Mouse (Mus musculus) lung, postnatal 0 days (tissue): Measurements from ENCODE around the gene Sh3glb1. TPM values are rescaled to one million over a fixed set of nuclear protein-coding genes. Genes with fewer than 3 reads are reported as not detected.

Source experiments
- ATAC-seq: fragments of 200-750 bp; cut with Nextera tagmentation; 2 replicates; pipeline ENCODE4 v1.8.0; 2017; ENCODE audit warnings: moderate library complexity
- DNase-seq: peaks from one replicate; pipeline ENCODE4 v3.0.0-alpha.2; 2016; ENCODE audit warnings: low spot score
- H3K27ac ChIP-seq: fragments of 300-500 bp; sonication (generic); 2 replicates; pipeline ENCODE4 v1.5.1; 2014; ENCODE audit warnings: antibody characterized with exemption, mild to moderate bottlenecking, low read length, mixed read lengths
- H3K27me3 ChIP-seq: fragments of 300-500 bp; sonication (generic); replicated peaks from 2 replicates; pipeline ENCODE4 v1.6.1; 2014; ENCODE audit warnings: low read length, mixed read lengths; ENCODE audit not compliant: insufficient read depth
- H3K36me3 ChIP-seq: fragments of 300-500 bp; sonication (generic); 2 replicates; pipeline ENCODE4 v1.6.1; 2014; ENCODE audit warnings: low read length, mixed read lengths; ENCODE audit not compliant: insufficient read depth
- H3K4me1 ChIP-seq: fragments of 300-500 bp; sonication (generic); 2 replicates; pipeline ENCODE4 v1.6.1; 2014; ENCODE audit warnings: antibody characterized with exemption, low read depth, low read length, mixed read lengths; ENCODE audit not compliant: insufficient read depth
- H3K4me2 ChIP-seq: fragments of 300-500 bp; sonication (generic); replicated peaks from 2 replicates; pipeline ENCODE4 v1.6.1; 2014; ENCODE audit warnings: low read depth, mild to moderate bottlenecking, low read length, moderate library complexity, mixed read lengths
- H3K4me3 ChIP-seq: fragments of 300-500 bp; sonication (generic); 2 replicates; pipeline ENCODE4 v1.5.1; 2014; ENCODE audit warnings: low read depth, low read length
- H3K9ac ChIP-seq: fragments of 300-500 bp; sonication (generic); replicated peaks from 2 replicates; pipeline ENCODE4 v1.6.1; 2014; ENCODE audit warnings: low read depth, mild to moderate bottlenecking
- H3K9me3 ChIP-seq: fragments of 300-500 bp; sonication (generic); 2 replicates; pipeline ENCODE4 v1.6.1; 2016; ENCODE audit warnings: low read length, mixed read lengths
- CTCF ChIP-seq: IDR thresholded peaks from 2 replicates; pipeline ENCODE4 v1.5.1; 2016; ENCODE audit warnings: antibody characterized with exemption, mild to moderate bottlenecking
- EP300 ChIP-seq: IDR thresholded peaks from 2 replicates; pipeline ENCODE4 v1.6.1; 2016; ENCODE audit warnings: antibody characterized with exemption, mild to moderate bottlenecking, control low read depth
- whole genome bisulfite sequencing: fragments of 180-500 bp; shearing (Covaris S2); extraction: QIAGEN DNeasy Blood & Tissue Kit; methylation state at CpG from one replicate; pipeline ENCODE4 v1.1.7; 2014; 5-methylcytosine and 5-hydroxymethylcytosine counted together
- polyA plus RNA-seq: library from polyadenylated mRNA; unstranded; fragments of >200 nt; fragmentation: Nextera tagmentation; extraction: Ambion mirVana; gene quantifications from 2 replicates; pipeline ENCODE4 v1.2.1, GENCODE M21; 2015

Gene Sh3glb1
- polyA plus RNA-seq, 1 experiment from 2014 or later: 173 TPM

DNA sequence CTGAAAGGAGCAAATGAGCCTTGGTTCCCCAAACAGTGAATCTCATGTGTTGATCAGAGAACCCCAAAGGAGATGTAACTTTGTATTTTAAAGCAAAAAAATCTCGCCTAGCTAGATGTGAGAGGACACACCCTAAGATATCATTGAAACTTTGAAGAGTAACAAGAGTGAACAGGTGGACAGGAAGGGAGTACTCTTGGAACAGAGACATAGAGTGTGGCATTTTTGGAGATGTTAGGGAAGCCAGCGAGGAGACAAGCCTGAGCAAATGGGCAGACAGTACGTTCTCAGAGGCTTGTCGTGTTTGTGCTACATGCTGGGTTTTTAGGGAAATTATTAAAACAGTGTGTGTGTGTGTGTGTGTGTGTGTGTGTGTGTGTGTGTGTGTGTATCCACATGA lies 82.0 kb downstream of the Sh3glb1 start:
- DNase-seq (no peak), ATAC-seq (no peak)
- Histone ChIP-seq H3K27ac (no peak overlapping the region), H3K9ac (no peak overlapping the region), H3K27me3 (no peaks in the 10 kb centered on the region), H3K9me3 (no peaks in the 10 kb centered on the region), H3K4me3 (no peak overlapping the region), H3K36me3 (no peaks in the 10 kb centered on the region), H3K4me2 (no peak overlapping the region), H3K4me1 (no peaks in the 10 kb centered on the region; the same call in 1 of the 2 replicates)
- 83% methylated on average over 4 of the region's 4 CpGs for whole genome bisulfite sequencing
- TF ChIP-seq EP300 (no peak), CTCF (no peak)

DNA sequence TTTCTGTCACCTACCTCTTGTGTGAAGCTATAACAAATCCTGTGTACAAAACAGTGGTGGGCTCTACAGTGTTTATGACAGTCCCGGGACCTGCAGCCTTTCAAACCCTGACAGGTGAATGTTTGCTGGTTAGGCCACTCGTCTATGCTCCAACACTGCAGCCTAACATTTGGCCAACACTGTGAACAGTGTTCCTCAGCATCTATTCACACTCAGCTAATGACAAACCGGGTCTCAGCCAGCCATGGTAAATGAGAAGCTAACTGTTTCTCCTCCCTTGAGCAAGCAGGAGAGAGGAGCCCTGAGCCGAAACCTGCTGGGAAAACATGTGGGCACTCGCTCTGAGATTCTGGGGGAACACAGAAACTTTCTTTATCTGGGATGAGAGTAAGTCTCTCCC lies 84.9 kb downstream of the Sh3glb1 start:
- H3K9me3 ChIP-seq: no peaks in the 10 kb centered on the region
- H3K36me3 ChIP-seq: no peaks in the 10 kb centered on the region
- no peaks in the 10 kb centered on the region for H3K27me3 ChIP-seq
- H3K4me1 ChIP-seq: no peaks in the 10 kb centered on the region
- H3K4me3 ChIP-seq: no peak overlapping the region
- H3K27ac ChIP-seq: no peak overlapping the region
- H3K9ac ChIP-seq: no peak overlapping the region
- H3K4me2 ChIP-seq: no peak overlapping the region
- WGBS: 87% methylated on average over 5 of the region's 5 CpGs
- TF ChIP-seq EP300 (no peak), CTCF (no peak)
- DNase-seq (no peak), ATAC-seq (no peak)

Other genes starting within 250 kb of the Sh3glb1 start
- 25.1 and 29.3 TPM in 2 replicates for gene Hs2st1, start 150.2 kb downstream of the Sh3glb1 start, polyA plus RNA-seq
- gene Selenof, start 150.0 kb downstream of the Sh3glb1 start, polyA plus RNA-seq: 837 and 926 TPM in 2 replicates
- gene Clca3a1, start 40.6 kb upstream of the Sh3glb1 start, polyA plus RNA-seq: 8.9 and 9.9 TPM in 2 replicates
- 0.88 and 1.6 TPM in 2 replicates for gene Clca3a2, start 99.2 kb upstream of the Sh3glb1 start, polyA plus RNA-seq
- gene Clca3b, start 129.0 kb upstream of the Sh3glb1 start, polyA plus RNA-seq: not detected in 2 replicates
- not detected in 2 replicates for gene Clca4b, start 212.2 kb upstream of the Sh3glb1 start, polyA plus RNA-seq